Mouse (Mus musculus) ovary, postnatal 36 days (tissue): ENCODE measurements around the gene Cyp3a11.
"Not testable (repeated sequence)": the region's sequence is repeated elsewhere in the genome, so short reads cannot be mapped to it uniquely, and the experiment has no call there.

Source experiments
- DNase-seq: peaks from one replicate; pipeline ENCODE4 v3.0.0; 2022; ENCODE audit warnings: low spot score, mixed read lengths

Gene Cyp3a11

DNA sequence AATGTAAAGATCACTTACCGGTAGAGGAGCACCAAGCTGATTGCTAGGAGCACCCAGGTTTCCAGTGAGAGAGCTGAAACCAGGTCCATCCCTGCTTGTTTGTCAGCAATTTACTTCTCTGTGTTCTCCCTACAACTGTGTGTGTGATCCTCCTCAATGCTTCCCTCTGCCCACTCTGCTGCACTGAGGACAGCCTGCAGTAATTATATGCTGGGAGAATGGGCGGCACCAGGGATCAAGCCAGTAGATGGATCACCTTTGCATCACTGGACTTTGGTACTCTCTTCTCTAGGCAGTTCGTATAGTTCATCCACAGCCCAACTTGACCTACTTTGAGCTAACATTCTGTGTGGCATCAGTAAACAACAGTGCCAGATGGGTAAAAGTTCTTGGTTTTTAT lies at the start of gene Cyp3a11:
Cyp3a11 (minus strand) TSS at position 277 of the 400 bp plus-strand sequence.
- no peak for DNase-seq

DNA sequence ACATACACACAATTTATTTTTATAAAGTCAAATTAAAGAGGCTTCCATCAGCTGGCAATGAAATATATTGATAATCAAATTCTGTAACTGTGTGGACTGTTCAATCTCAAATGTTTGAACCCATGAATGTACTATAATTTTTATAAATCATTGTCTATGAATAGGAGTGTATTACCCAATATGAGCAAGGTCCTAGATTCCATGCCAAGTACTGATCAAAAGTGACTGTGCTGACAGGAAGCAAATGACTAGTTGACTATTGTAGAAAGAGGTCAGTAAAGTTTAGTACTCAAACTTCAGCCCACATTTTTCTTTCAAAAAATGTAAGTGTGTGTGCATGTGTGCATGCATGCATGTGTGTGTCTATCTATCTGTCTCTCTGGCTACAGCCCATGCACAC lies 33.1 kb upstream of the Cyp3a11 start:
- no peak for DNase-seq

- no peak for DNase-seq
These were observed 32.0 kb upstream of the Cyp3a11 start for GRCm38 (mm10) chr5:145911781-145912180.

GRCm38 (mm10) chr5:145906937-145907336 lies 27.2 kb upstream of the Cyp3a11 start:
- not testable (repeated sequence) for DNase-seq

DNA sequence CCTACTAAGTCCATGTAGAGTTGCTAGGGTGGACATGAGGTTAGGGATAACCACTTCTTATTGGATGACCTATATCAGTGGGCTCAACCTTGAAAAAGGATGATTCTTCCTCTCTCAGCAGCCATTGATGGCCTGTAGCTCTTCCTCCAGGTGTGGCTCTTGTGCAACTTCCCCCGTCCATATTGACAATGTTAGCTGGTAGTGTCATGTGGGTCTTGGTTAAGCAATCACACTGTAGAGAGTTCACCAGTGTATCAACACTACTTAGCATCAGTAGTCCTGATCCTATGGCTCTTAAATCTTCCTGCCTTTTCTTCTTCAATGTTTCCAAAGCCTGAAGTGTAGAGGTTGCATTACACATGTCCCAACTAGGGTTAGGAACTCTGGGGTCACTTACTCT lies 24.8 kb upstream of the Cyp3a11 start:
- DNase-seq: no peak

DNA sequence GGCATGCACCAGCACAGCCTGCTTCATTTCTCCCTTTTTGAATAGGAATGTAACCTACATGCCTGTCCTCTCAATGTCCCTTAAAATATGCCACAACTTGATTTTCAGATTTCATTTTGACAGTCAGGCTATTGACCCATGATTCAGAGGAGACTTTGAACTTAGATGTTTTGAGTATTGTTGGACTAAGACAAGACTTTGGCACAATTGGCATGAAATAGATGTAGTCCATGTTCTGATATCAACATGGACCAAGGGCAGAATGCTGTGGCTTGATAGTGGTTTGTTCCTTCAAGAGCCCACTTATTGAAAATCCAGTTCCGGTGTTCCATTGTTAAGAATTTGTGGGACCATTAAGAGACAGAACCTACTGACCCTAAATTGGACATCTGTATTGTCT lies 23.6 kb upstream of the Cyp3a11 start:
- DNase-seq: no peak

- DNase-seq: no peak
These were observed 20.7 kb upstream of the Cyp3a11 start for GRCm38 (mm10) chr5:145900436-145900990.

DNA sequence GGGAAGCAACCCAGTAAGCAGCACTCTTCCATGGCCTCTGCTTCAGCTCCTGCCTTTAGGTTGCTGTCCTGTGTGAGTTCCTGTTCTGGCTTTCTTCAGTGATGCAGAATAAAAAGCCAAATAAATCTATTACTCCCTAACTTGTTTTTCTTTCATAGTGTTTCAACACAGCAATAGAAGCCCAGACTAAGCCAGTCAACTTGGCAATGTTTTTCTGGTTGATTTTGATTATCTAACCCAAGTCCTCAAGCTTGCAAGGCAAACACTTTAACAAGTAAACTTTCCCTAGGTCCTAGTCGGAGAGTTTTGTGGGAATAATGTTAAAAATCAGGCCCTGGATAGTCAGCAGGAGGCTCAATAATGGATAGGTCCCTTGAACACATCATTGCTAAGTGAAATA lies 17.5 kb upstream of the Cyp3a11 start:
- no peak for DNase-seq

- no peak for DNase-seq
These were observed 1.4 kb upstream of the Cyp3a11 start for GRCm38 (mm10) chr5:145881207-145881606.

DNA sequence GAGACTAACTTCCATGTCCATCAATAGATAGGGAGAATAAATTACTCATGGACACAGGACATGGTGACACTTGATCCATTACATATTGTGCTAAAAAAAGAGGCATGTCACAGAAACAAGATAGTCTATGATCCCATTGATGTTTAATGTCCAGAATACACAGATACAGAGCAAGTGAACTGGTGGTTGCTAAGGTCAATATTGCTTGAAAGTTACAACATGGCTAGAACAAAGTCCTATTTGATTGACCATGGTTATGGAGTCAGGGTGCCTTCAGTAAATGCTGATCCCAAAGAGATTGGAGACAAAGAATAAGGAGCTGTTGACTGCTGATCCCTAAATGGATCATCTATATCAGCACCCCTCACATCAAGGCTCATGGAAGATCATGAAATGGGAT lies 12.3 kb downstream of the Cyp3a11 start:
- DNase-seq: not testable (repeated sequence)

DNA sequence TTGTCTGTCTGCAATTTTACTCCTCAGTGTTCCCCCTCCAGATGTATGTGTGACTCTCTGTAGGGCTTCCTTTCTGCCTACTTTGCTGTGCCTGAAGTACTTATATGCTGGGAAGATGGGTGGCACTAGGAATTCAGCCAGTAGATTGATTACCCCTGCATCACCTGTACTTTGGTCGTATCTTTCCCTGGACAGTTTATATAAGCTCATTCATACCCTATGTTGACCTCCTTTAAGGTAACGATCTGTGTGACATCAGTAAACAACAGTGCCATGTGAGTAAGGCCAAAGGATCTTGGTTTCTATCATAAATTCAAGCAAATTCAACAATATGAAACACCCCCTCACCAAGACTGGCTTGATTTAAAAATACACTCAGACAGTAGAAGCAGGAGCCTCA lies 74.0 kb downstream of the Cyp3a11 start, which contains the start of gene Cyp3a44:
Cyp3a44 (minus strand) TSS at position 79 of the 400 bp plus-strand sequence.
- DNase-seq: not testable (repeated sequence)
